Mouse (Mus musculus) gastrocnemius, postnatal 14 days (tissue): ENCODE measurements around the gene Phykpl. TPM values are rescaled to one million over a fixed set of nuclear protein-coding genes. Genes with fewer than 3 reads are reported as not detected.
A peak's percentile ranks its signal among the peaks of the same experiment; 100 is the strongest.

Experiments used
- DNase-seq: peaks from one replicate; pipeline ENCODE4 v3.0.0; 2021; ENCODE audit warnings: mixed read lengths
- intact Hi-C: fragments of 180-260 bp; cut with DNase I; formaldehyde crosslinking; loops from one replicate; pipeline ENCODE4 v1.15.1; 2025; ENCODE audit warnings: low total_unique reads
- total RNA-seq, 2 experiments: library from RNA; stranded (reverse); gene quantifications; 2 replicates each; pipeline ENCODE4 v1.2.3; 2021

Phykpl gene
- total RNA-seq, 2 experiments from 2014 or later = 18.1 to 21.5 TPM

DNA sequence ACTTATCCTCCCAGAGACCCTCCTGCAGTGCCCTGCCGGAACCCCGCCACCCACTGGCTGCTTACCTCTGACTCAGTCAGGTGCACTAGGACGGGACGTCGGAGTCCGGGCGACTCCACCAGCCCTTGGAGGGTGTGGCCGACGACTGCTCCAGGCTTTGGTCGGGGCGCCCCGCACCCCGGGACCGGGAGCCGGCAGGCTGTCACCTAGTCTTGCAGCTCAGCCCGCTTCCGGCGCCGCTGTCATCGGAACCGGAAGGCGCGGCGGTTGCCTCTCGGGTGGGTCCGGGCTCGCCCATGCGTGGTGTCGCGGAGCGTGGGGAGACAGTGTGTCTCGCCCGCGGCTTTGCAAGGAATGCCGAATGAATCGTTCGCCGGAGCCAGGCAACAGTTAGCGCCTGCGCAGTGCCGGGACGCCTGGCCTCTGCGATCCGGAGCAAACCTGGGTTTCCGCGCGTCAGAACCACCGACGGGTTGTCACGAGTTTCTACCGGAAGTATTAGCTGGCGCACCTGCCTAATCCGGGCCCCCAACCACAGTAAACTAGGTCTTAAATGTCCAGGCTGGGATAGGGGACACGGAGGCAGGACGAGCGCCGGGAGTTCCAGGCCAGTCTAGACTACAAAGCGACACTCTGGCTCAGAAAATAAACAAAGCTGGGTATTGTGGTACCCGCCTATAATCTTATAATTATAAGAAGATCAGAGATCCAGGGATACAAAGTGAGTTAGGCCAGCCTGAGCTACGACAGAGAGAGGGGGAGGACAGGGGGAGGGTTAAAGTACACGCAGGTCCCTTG, 51.2 kb downstream of the Phykpl start, which contains the start of gene Rmnd5b:
Rmnd5b (minus strand) TSS at position 372 of the 798 bp plus-strand sequence.
- intact Hi-C loops = no loop called here
- DNase-seq = peak; percentile 91

- intact Hi-C loops = no loop called here
- DNase-seq = no peak
Observed at GRCm38 (mm10) chr11:51636323-51636684, 51.7 kb downstream of the Phykpl start.

DNA sequence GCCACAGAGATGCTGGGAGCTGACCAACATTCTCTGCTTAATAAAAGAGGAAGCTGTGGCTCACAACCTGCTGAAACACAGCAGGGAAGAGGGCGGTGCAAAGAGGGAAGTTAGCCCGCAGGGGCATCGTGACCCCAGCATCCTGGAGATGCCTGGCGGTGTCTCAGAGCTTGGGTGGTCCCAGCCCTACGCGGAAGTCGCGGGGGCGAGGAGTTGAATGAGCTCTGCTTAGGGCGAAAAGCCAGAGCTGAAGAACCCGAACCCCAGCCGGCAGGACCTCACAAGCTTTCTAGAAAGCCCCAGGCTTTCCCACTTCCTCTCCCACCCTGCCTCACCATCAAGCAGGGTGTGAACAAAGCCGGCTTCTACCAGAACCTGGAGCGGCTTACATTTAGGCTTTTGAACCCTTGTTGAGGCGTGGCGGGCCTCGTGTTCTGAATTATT, 53.4 kb downstream of the Phykpl start:
- no peak for DNase-seq
- intact Hi-C loops = no loop called here

DNA sequence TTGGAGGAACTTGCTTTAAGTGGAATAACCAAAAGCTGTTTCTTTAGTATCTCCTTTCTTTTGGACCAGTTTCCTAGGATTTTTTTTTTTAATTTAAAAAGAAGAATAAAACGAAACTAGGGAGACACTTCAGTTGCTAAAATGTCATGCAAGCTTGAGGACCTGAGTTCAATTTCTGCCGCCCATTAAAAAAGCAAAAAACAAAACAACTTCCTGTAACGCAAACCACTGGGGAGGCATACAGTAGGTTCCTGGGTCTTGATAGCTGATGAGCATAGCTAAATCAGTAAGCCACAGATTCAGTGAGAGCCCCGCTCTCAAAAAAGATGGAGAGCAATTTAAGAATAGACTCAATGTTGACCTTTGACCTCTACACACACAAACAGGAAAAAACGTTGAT, 53.9 kb downstream of the Phykpl start:
- intact Hi-C loops = no loop called here
- DNase-seq = no peak

GRCm38 (mm10) chr11:51640748-51641147, 56.2 kb downstream of the Phykpl start:
- no peak for DNase-seq
- intact Hi-C loops = no loop called here

- intact Hi-C loops = no loop called here
Observed at GRCm38 (mm10) chr11:51643202-51643601, 58.6 kb downstream of the Phykpl start.

GRCm38 (mm10) chr11:51643761-51644160, 59.2 kb downstream of the Phykpl start:
- DNase-seq = peak; percentile 53
- intact Hi-C loops = no loop called here

More at GRCm38 (mm10) chr11:51643202-51643601, 58.6 kb downstream of the Phykpl start:
- no peak for DNase-seq

DNA sequence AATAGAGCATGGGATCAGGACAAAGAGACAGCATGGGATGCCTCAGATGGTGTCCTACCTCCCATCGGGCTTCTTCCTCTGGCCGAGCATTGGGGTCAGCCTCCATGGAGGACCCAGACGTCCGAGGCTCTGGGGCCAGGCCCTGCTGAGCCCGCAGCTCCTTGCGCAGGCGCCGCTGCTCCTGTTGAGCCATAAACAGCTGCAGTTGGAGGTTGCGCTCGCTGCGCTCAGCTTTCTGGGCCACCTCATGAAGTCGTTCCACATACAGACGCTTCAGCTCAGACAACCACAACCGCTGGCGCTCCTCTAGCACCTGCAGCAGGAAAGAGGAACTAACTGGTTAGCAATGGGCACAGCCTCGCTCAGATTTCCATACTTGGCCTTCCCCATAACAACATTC, 59.7 kb downstream of the Phykpl start:
- intact Hi-C loops = no loop called here
- no peak for DNase-seq

- intact Hi-C loops = no loop called here
- DNase-seq = no peak
Observed at GRCm38 (mm10) chr11:51645293-51645692, 60.7 kb downstream of the Phykpl start.

DNA sequence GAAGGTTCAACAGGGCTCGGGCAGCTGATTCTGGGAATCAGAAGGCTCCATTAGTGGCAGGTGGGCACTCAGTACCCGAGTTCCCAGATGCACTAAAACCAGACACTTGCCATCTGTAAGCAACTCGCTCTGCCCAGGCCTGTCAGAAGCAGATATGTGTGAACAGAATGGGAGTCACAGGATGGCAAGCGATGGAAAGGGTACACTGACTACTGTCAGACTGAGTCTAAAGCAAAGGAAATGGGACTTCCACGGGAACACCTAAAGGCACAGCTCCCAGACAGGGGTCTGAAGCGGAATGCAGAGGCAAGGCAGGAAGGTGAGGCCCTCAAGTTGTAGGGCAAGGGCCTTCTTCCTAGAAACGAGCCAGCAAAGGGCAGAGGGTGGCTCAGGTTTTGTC, 61.7 kb downstream of the Phykpl start:
- no peak for DNase-seq
- intact Hi-C loops = no loop called here

DNA sequence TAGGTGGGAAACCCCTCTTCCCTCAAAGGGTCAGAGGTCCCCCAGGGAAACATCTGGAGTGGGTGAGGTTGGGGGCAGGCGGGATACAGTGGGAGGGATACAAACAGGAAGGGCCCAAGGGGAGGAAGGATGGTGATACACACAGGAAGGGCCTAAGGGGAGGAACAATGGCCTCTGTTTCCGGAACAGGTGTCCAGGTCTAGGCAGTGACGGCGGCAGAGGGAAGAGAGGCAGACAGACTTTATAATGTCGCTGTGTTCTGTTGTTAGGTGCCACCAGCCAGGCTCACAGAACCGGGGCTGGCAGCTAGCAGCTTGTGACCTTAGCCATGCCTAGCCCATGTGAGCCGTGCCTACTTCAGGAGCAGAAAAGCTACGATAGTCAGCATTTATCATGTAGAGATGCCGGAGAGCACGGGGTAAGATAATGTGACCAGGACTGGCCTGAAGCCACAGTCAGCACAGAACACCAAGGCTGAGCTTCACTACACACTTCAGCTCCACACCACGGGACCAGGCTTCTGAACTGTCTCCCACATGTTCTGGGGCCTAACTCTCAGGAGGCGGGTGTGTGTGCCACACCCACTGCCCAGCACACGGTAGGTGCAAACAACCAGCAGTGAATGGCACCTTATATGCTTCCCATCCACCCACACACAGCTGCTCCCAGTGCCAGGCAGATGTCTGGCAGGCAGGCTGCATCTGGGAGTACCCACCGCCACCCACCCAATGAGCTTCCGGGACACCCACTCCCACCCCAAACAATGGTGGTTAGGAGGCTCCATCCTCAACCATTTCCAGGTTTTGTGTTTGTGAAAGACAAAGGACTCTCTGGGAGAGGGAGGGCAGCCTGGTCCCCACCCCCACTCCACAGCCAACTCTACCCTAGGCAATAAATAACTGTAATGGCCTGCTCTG, 62.5 kb downstream of the Phykpl start:
- intact Hi-C loops = no loop called here
- DNase-seq = no peak

GRCm38 (mm10) chr11:51648566-51648965, 64.0 kb downstream of the Phykpl start:
- DNase-seq = no peak
- intact Hi-C loops = no loop called here

DNA sequence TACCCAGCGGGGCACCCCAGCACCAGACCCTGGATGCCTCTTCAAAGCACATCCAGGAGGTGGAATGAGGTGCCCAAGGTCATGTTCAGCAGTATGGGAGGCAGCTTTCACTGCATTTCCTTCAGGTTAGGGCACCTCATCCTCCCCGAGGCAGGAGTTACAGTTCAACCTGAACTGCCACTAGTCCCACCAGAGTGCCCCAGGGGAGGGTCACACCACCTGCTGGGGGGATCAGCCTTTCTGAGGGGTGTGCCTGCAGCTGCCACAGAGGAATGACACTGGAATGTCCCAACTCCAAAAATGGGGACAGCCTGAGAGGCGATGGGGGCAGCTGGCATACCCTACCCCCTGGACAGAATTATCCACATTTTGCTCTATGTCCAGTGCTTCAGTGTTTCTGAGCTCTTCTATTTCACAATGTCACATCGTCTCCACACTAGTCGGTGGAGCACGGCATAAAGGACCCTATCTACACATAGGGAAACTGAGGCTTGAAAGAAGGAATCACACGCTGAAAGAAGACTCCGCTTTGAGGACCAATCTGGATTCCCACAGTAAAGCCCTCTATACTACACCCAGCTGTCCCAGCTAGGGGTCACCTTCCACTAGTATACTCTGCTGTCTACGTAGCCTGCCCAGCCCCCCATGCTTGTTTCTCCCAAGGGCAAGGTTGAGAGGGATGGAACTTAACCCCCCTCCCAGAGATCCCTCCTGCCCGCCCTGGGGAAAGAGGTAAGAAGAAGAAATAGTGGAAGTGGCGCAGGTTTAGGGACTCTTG, 64.7 kb downstream of the Phykpl start:
- DNase-seq = no peak
- intact Hi-C loops = no loop called here

- intact Hi-C loops = no loop called here
- DNase-seq = no peak
Observed at GRCm38 (mm10) chr11:51649889-51650199, 65.3 kb downstream of the Phykpl start.

GRCm38 (mm10) chr11:51650261-51650660, 65.7 kb downstream of the Phykpl start:
- no peak for DNase-seq
- intact Hi-C loops = no loop called here

DNA sequence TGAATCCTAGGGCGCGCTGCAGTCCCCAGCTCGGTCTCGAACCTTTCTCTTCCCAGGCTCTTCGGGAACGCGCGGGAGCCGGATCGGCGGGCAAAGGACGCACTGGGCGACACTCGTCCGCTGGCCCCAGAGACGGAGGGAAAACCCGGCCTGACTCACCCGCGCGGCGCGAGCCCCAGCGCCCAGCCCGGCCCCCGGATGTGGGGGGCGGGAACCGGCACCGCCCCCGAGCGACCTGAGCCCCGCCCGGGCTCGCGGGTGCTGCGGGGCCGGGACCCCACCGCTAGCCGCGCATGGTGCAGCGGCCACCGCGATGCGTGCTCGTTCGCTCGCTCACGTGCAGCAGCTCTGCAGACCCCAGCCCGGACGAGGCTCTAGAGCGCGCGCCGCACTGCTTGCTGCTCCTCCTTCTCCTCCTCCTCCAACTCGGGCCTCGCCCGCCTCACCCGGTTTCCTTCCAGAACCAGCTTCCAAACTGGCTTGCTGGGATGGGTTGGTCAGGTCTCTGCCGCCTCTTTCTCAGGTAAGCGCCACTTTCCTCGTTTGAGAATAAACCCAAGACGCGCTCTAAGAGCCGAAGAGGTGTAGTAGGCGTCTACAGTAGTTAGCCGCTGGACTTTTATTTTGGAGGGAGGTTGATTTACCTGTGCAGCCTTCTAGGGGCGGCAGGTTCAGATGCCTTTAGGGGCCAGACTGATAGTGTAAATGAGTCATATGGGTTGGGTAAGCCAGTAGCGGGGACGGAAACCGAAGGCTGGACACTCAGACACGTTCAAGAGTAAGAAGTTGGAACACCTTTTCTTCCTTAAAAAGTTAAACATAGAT, 66.3 kb downstream of the Phykpl start, which contains the start of the genes N4bp3 and D930048N14Rik:
N4bp3 (minus strand) TSS at position 152 of the 825 bp plus-strand sequence.
D930048N14Rik (plus strand) TSS at position 264 of the 825 bp plus-strand sequence.
- intact Hi-C loops = no loop called here
- DNase-seq = peak; percentile 73

GRCm38 (mm10) chr11:51652889-51653418, 68.4 kb downstream of the Phykpl start:
- intact Hi-C loops = no loop called here
- no peak for DNase-seq

DNA sequence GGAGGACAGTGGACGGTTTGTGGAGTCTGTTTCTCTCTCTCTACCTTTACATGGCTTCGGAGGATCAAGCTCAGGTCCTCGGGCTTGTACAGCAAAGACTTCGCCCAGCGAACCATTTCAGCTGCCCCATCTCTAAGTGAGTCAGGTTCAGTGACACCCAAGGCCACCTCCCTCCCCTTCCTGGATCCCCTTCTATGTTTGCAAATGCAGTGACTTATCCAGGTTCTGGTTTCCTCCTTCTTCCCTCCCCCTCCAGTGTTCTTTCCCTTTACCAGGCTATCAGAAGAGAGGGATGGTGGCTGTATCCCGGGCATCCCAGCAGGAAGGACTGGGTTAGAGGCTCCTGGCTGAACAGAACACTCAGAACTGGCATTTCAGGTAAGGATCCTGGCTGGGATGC, 69.2 kb downstream of the Phykpl start:
- no peak for DNase-seq
- intact Hi-C loops = no loop called here
